Mouse (Mus musculus) CD4-positive, CD25-positive, alpha-beta regulatory T cell, adult 2 months (primary cell): ENCODE results near the gene Gm21440.
"Not testable (repeated sequence)": the region's sequence is repeated elsewhere in the genome, so short reads cannot be mapped to it uniquely, and the experiment has no call there.

Experiments used
- DNase-seq: peaks from one replicate; pipeline ENCODE4 v3.0.0-alpha.2; 2012; ENCODE audit warnings: low read depth, low spot score

The Gm21440 gene

DNA sequence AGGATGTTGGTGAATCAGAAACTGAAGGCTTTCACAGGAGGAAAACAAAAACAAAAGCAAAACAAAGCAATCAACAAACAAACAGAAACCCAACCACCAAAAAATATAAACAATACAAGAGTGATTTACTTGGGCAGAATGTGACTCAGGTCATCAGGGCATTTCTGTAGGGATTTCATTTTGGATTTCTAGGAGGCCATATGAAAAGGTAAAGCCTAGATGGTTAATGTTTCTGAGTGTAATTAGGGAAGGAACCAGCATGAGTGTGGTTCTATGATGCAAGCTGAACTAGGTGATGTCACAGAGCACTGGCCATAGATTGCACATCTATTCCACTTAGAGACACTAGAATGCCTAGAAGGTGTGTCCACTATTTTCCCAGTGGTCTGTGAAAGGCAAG, at the start of gene Gm21440, which contains the start of gene Gm21454:
TSS of gene Gm21440 (plus strand) at position 301 of the 400 bp plus-strand sequence.
TSS of gene Gm21454 (plus strand) at position 352 of the 400 bp plus-strand sequence.
- not testable (repeated sequence) for DNase-seq

DNA sequence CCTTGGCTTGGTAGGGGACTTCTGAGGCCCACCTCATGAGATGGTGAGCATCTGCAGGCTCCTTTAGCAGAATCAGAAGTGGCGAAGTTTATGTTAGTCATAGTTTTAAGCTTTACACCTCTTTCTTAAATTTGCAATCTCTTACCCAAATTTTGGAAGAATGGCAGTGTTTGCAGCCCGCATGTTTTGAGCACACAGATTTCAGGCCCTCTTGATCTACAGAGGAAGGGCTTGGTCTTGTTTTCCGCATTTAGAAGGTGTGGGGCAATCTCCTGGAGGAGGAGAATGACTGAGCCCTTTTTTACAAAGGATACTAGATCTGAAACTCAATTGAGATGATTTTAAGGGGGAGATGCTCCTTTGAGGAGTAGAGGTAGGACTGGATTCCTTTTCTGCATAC, 28.4 kb upstream of the Gm21440 start, which contains the start of gene Gm21828:
TSS of gene Gm21828 (minus strand) at position 101 of the 400 bp plus-strand sequence.
- DNase-seq, result not testable (repeated sequence)
